Mouse (Mus musculus) myocyte (in vitro differentiated cells): Measurements from ENCODE around the gene Tekt1.

Source experiments
- CEBPB ChIP-seq: IDR thresholded peaks from 2 replicates; pipeline ENCODE4 v1.6.1; 2011; ENCODE audit warnings: mild to moderate bottlenecking, moderate library complexity; ENCODE audit not compliant: poor library complexity, insufficient read depth, severe bottlenecking
- E2F4 ChIP-seq: IDR thresholded peaks from one replicate; pipeline ENCODE4 v1.6.1; 2011; ENCODE audit warnings: mild to moderate bottlenecking, control low read depth, moderate library complexity; ENCODE audit not compliant: insufficient read depth
- MAX ChIP-seq: IDR thresholded peaks from one replicate; pipeline ENCODE4 v1.6.1; 2011; ENCODE audit warnings: low read depth, mild to moderate bottlenecking, control low read depth
- MYOD1 ChIP-seq, 3 experiments: IDR thresholded peaks; one replicate each; pipeline ENCODE4 v1.6.1; 2011; ENCODE audit warnings: control low read depth in 2 of 3, low read depth in 2 of 3, mild to moderate bottlenecking in 2 of 3, moderate library complexity in 1 of 3; ENCODE audit not compliant: insufficient read length in 2 of 3, control insufficient read depth in 1 of 3
- MYOG ChIP-seq, 3 experiments: IDR thresholded peaks; one replicate each; pipeline ENCODE4 v1.6.1; 2011; ENCODE audit warnings: control low read depth in 2 of 3, low read depth in 2 of 3, mild to moderate bottlenecking in 2 of 3; ENCODE audit not compliant: insufficient read length in 2 of 3, control insufficient read depth in 1 of 3, insufficient read depth in 1 of 3
- POLR2A ChIP-seq: IDR thresholded peaks from one replicate; pipeline ENCODE4 v1.6.1; 2011; ENCODE audit warnings: low read depth, mild to moderate bottlenecking, control low read depth, moderate library complexity; ENCODE audit not compliant: insufficient read length
- POLR2AphosphoS2 ChIP-seq: IDR thresholded peaks from one replicate; pipeline ENCODE4 v1.6.1; 2011; ENCODE audit warnings: low read depth, control low read depth; ENCODE audit not compliant: insufficient read length
- REST ChIP-seq: IDR thresholded peaks from one replicate; pipeline ENCODE4 v1.6.1; 2011; ENCODE audit warnings: mild to moderate bottlenecking, control low read depth, moderate library complexity; ENCODE audit not compliant: insufficient read depth, insufficient read length
- TCF12 ChIP-seq: IDR thresholded peaks from one replicate; pipeline ENCODE4 v1.6.1; 2011; ENCODE audit warnings: mild to moderate bottlenecking, control low read depth; ENCODE audit not compliant: poor library complexity, insufficient read depth, severe bottlenecking
- TCF3 ChIP-seq: IDR thresholded peaks from one replicate; pipeline ENCODE4 v1.6.1; 2011; ENCODE audit warnings: low read depth, control low read depth; ENCODE audit not compliant: insufficient read length
- USF1 ChIP-seq: IDR thresholded peaks from one replicate; pipeline ENCODE4 v1.6.1; 2011; ENCODE audit warnings: low read depth, mild to moderate bottlenecking, control low read depth, moderate library complexity

DNA sequence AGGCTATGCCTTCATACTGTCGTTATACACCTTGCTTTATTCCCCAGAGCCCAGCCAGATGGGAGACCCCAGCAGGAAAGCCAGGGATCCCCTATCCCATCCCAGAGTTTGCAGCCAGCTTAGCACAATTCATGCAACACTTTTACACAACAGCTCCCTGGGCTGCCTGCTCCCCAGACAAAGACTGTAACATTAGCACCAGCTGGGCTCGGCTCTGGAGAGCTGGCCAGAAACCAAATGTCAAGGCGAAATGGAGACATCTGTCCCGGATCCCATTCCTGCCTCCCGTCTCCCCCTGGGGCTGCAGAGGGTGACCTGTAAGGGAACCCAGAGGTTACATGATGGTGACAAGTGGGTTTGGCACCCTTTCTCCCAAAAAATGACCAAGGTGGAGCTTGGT, 31.4 kb upstream of the Tekt1 start:
- TF ChIP-seq POLR2A (no peak), MAX (no peak), E2F4 (no peak), MYOG (IDR thresholded peaks at IDR 0.05; ENCODE audit: control insufficient read depth in 1 of 3, insufficient read depth in 1 of 3, insufficient read length in 2 of 3, low read depth in 2 of 3) (no peak), MYOD1 (IDR thresholded peaks at IDR 0.05; ENCODE audit: control insufficient read depth in 1 of 3, insufficient read length in 2 of 3, low read depth in 2 of 3) (no peak), TCF12 (no peak), POLR2AphosphoS2 (no peak), USF1 (no peak), CEBPB (no peak), TCF3 (no peak), REST (no peak)
